Mouse (Mus musculus) large intestine, adult 2 months (tissue): Measurements from ENCODE around the gene Dohh. TPM values are rescaled to one million over a fixed set of nuclear protein-coding genes. Genes with fewer than 3 reads are reported as not detected.

Source experiments
- DNase-seq: peaks from one replicate; pipeline ENCODE4 v3.0.0-alpha.2; 2012; ENCODE audit warnings: low read depth, low spot score
- WGBS: fragments of 180-500 bp; shearing (Covaris S2); methylation state at CpG from one replicate; pipeline ENCODE4 v1.1.7; 2018; 5-methylcytosine and 5-hydroxymethylcytosine counted together
- polyA plus RNA-seq: library from polyadenylated mRNA; depleted of rRNA; stranded (reverse); fragments of >200 nt; gene quantifications from 2 replicates; pipeline ENCODE4 v1.2.3, GENCODE M21; 2012; rRNA removed

Dohh gene
- polyA plus RNA-seq, 1 experiment, result 48.2 TPM

- 26% methylated on average over 3 of the region's 3 CpGs for WGBS
- DNase-seq, result no peak
Measured at GRCm38 (mm10) chr10:81435436-81435835, 51.2 kb downstream of the Dohh start.

Other genes with a start within 250 kb of the Dohh start
- gene Zbtb7a, start 249.2 kb upstream of the Dohh start, polyA plus RNA-seq, result 47.6 and 80.0 TPM in 2 replicates
- 40.4 and 40.5 TPM in 2 replicates for gene Pias4, start 216.5 kb upstream of the Dohh start, polyA plus RNA-seq
- gene Eef2, start 207.8 kb upstream of the Dohh start, polyA plus RNA-seq, result 1,127 and 1,546 TPM in 2 replicates
- 78.5 and 80.1 TPM in 2 replicates for gene Dapk3, start 201.4 kb upstream of the Dohh start, polyA plus RNA-seq
- not detected in 2 replicates for gene 4930442H23Rik, start 200.6 kb upstream of the Dohh start, polyA plus RNA-seq
- not detected in 2 replicates for gene Nmrk2, start 182.4 kb upstream of the Dohh start, polyA plus RNA-seq
- 0.70 and 0.76 TPM in 2 replicates for gene Atcay, start 153.6 kb upstream of the Dohh start, polyA plus RNA-seq
- 5.1 and 8.2 TPM in 2 replicates for gene Zfr2, start 151.3 kb upstream of the Dohh start, polyA plus RNA-seq
- 6.5 and 9.5 TPM in 2 replicates for gene Matk, start 131.5 kb upstream of the Dohh start, polyA plus RNA-seq
- 109 and 119 TPM in 2 replicates for gene Mrpl54, start 117.5 kb upstream of the Dohh start, polyA plus RNA-seq
- gene Apba3, start 117.5 kb upstream of the Dohh start, polyA plus RNA-seq, result 72.7 and 114 TPM in 2 replicates
- gene Tjp3, start 92.8 kb upstream of the Dohh start, polyA plus RNA-seq, result 140 and 172 TPM in 2 replicates
- 30.6 and 43.4 TPM in 2 replicates for gene Pip5k1c, start 91.5 kb upstream of the Dohh start, polyA plus RNA-seq
- gene Cactin, start 63.3 kb upstream of the Dohh start, polyA plus RNA-seq, result 25.7 and 28.1 TPM in 2 replicates
- gene Tbxa2r, start 55.7 kb upstream of the Dohh start, polyA plus RNA-seq, result 7.0 and 8.0 TPM in 2 replicates
- 0.78 and 0.95 TPM in 2 replicates for gene Gipc3, start 41.2 kb upstream of the Dohh start, polyA plus RNA-seq
- gene Hmg20b, start 33.9 kb upstream of the Dohh start, polyA plus RNA-seq, result 83.6 and 98.6 TPM in 2 replicates
- 12.1 and 13.6 TPM in 2 replicates for gene Mfsd12, start 26.9 kb upstream of the Dohh start, polyA plus RNA-seq
- gene 4930404N11Rik, start 18.6 kb upstream of the Dohh start, polyA plus RNA-seq, result 3.6 and 4.6 TPM in 2 replicates
- 81.5 and 85.5 TPM in 2 replicates for gene Fzr1, start 5.9 kb upstream of the Dohh start, polyA plus RNA-seq
- 3.3 and 3.7 TPM in 2 replicates for gene Gm48551, start within 50 bp of the Dohh start, polyA plus RNA-seq
- 0.98 and 4.1 TPM in 2 replicates for gene Gm48552, start 4.6 kb downstream of the Dohh start, polyA plus RNA-seq
- gene Smim24, start 8.6 kb downstream of the Dohh start, polyA plus RNA-seq, result 2,134 and 4,482 TPM in 2 replicates
- gene Nfic, start 71.2 kb downstream of the Dohh start, polyA plus RNA-seq, result 10.5 and 11.6 TPM in 2 replicates
- 2.3 and 5.3 TPM in 2 replicates for gene Celf5, start 98.3 kb downstream of the Dohh start, polyA plus RNA-seq
- 242 and 319 TPM in 2 replicates for gene Ncln, start 112.0 kb downstream of the Dohh start, polyA plus RNA-seq
- 4.4 and 4.8 TPM in 2 replicates for gene S1pr4, start 115.7 kb downstream of the Dohh start, polyA plus RNA-seq
- gene Gna15, start 139.8 kb downstream of the Dohh start, polyA plus RNA-seq, result 1.6 and 2.3 TPM in 2 replicates
- gene Gna11, start 160.8 kb downstream of the Dohh start, polyA plus RNA-seq, result 402 and 684 TPM in 2 replicates
- gene Aes, start 175.1 kb downstream of the Dohh start, polyA plus RNA-seq, result 1,252 and 1,560 TPM in 2 replicates
- 11.3 and 13.5 TPM in 2 replicates for gene Tle2, start 190.1 kb downstream of the Dohh start, polyA plus RNA-seq
- 7.3 and 8.8 TPM in 2 replicates for gene Tle6, start 216.6 kb downstream of the Dohh start, polyA plus RNA-seq
- gene BC025920, start 221.8 kb downstream of the Dohh start, polyA plus RNA-seq, result 1.1 and 1.4 TPM in 2 replicates
- 19.7 and 30.0 TPM in 2 replicates for gene Sirt6, start 243.4 kb downstream of the Dohh start, polyA plus RNA-seq
- gene Ankrd24, start 244.1 kb downstream of the Dohh start, polyA plus RNA-seq, result 9.6 and 11.8 TPM in 2 replicates